Mouse (Mus musculus) heart, adult 18-20 months (tissue): ENCODE results near the gene Shisa9. TPM values are rescaled to one million over a fixed set of nuclear protein-coding genes. Genes with fewer than 3 reads are reported as not detected.
"Not testable (repeated sequence)": the region's sequence is repeated elsewhere in the genome, so short reads cannot be mapped to it uniquely, and the experiment has no call there.

Experiments used
- DNase-seq, 2 experiments: peaks; one replicate each; pipeline ENCODE4 v3.0.0; 2021 to 2022; ENCODE audit warnings: mixed read lengths in 1 of 2
- long read RNA-seq, 2 experiments: library from polyadenylated mRNA; stranded (forward); transcript quantifications; one replicate each; pipeline ENCODE4 v2.0.0; 2021
- total RNA-seq, 2 experiments: library from RNA; stranded (reverse); gene quantifications; 2 replicates each; pipeline ENCODE4 v1.2.3; 2021

The Shisa9 gene
- total RNA-seq: under 1 TPM; 0.10 to 0.23 TPM
- long read RNA-seq, experiment 1: 0 reads
- long read RNA-seq, experiment 2: 0 reads

DNA sequence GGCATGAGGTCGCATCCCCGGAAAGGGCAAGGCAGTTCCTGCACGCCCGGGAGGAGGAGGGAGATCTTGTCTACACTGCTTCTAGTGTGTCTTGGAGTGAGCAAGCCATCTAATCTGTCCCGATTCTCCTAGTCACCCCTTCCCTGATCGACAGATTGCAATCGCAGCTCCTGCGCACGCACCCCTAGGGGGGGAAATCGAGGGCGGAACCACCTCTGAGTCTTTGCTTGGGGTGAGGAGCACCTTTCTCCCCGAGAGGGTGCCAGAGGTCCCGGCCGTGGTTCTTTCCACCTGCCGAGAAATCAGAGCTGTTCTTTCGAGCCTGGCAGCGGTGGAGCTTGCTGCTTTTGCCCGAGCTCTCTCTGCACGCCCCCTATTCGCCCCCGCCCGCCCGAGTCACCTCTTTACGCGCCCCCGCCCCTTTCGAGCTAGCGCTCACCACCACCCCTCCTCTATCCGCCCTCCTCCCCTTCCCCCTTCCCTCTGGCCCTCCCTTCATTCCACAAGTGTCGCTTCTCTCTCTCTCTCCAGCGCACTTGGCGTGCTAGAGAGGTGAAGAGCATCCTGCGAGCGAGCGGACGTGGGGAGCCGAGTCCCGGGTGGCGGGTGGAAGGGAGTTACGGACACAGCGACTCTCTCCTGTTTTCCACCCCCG, at the start of gene Shisa9:
TSS of gene Shisa9 (plus strand) at position 498 of the 655 bp plus-strand sequence.
- peak in 1 of 2 experiments; percentile 7 for DNase-seq

- peak; percentile 25 to 75 for DNase-seq
Measured at GRCm38 (mm10) chr16:11940477-11940876, 43.4 kb upstream of the Shisa9 start.

DNA sequence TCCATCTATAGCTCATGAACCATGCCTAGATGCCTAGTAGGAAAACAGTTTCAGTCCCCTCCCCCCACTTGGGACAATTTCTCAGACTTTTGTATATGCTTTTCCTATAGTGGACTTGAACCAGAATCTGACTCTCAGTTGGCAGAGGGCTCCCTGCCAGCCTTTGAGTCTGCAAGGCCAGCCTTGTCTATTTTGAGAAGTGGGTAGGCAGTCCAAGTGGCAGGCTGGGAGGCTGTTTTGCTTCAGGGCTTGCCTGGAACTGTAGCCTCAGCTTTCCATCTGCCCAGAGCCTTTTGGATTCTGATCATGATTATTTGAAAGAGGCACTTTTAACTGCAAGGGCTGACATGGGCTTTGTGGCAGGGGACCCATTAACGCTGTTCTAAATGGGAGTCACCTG, 23.2 kb upstream of the Shisa9 start:
- DNase-seq: no peak

GRCm38 (mm10) chr16:11966041-11966440, 17.9 kb upstream of the Shisa9 start:
- DNase-seq: no peak

DNA sequence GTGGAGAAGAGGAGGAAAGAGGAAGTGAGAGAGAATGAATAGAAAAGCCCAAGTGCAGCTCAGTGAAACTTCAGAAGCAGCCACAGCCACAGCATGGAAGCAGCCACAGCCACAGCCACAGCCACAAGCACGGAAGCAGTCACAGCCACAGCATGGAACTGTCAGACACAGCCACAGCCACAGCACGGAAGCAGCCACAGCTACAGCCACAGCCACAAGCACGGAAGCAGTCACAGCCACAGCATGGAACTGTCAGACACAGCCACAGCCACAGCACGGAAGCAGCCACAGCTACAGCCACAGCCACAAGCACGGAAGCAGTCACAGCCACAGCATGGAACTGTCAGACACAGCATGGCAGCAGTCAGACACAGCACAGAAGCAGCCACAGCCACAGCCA, 17.1 kb upstream of the Shisa9 start:
- not testable (repeated sequence) for DNase-seq

- no peak for DNase-seq
Measured at GRCm38 (mm10) chr16:11967579-11967978, 16.3 kb upstream of the Shisa9 start.

DNA sequence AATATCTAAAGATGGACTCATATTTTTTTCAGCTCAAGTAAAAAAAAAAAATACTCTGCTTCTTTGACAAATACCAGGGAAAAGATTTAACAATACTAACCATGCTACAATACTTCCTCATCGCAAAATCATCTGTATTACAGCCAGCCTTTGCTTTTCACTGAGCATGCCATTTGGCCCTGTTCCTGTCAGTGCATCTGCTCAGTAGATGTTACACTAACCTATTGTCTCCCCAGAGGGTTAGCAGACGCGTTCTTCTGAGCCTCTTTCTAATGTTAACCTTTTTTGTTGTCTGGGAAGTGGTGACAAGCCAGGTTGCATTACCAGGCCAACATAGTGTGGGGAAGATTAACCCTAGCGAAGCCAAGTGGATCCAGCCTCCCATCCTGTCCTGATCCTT, 10.2 kb upstream of the Shisa9 start:
- DNase-seq: no peak

GRCm38 (mm10) chr16:11976737-11977136, 7.2 kb upstream of the Shisa9 start:
- no peak for DNase-seq

DNA sequence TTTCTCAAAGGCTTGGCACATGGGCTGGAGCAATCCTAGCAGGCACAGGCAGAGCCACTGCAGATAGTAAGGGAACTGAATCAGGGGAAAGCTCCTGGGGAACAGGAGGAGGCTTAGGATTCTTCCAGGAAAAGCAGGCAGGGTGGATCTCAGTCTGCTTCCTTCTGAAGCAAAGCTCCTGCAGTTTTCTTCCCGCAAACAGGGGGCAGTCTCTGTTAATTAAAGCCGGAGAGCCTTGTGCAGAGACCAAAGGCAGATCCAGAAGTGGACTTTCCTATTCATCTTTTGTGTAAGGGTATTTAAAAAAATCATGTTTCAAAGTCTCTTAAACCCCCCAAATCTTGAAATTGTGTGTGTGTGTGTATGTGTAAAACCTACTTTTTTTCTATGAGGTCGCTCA, 3.1 kb upstream of the Shisa9 start:
- peak; percentile 10 to 57 for DNase-seq

GRCm38 (mm10) chr16:11983106-11983615, 752 bp upstream of the Shisa9 start:
- DNase-seq: peak in 1 of 2 experiments; percentile 2

GRCm38 (mm10) chr16:11984271-11984791, 418 bp downstream of the Shisa9 start:
- DNase-seq: no peak

DNA sequence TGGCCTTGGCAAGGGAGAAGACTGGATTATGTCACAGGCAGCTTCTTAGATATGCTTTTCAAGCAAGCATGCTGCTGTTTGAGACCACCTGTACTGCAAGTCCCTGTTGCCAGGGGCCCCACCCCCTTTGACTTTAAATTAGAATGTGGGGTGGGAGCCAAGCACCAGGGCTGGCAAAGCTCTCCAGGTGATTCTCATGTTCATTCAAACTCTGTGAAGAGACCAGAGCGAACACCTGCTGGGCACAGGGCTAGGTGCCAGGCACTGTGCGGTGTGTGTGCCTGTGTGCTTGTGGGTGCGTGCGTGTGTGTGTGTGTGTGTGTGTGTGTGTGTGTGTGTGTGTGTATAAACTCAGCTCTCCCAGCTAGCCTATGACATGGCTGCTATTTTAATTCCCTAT, 3.1 kb downstream of the Shisa9 start:
- DNase-seq: no peak

GRCm38 (mm10) chr16:12005177-12005576, 21.3 kb downstream of the Shisa9 start:
- no peak for DNase-seq

DNA sequence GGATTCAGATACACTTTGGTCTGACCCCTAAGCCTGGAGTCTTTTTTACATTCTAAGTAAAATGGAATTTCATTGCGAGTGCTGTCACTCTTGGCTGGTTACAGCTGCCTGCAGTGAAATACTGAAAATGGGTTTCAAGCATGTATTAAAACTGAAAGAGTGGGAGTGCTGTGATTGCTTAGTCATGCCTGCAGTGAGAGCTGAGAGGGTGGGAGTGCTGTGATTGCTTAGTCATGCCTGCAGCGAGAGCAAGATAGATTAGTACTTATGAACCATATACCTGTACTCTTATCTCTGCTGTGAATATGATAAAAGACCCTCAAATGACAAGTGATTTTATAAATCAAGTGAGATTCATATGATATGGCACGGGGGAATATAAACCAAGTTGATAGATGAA, 26.2 kb downstream of the Shisa9 start:
- DNase-seq: no peak

- DNase-seq: peak; percentile 11 to 41
Measured at GRCm38 (mm10) chr16:12012747-12013146, 28.8 kb downstream of the Shisa9 start.

DNA sequence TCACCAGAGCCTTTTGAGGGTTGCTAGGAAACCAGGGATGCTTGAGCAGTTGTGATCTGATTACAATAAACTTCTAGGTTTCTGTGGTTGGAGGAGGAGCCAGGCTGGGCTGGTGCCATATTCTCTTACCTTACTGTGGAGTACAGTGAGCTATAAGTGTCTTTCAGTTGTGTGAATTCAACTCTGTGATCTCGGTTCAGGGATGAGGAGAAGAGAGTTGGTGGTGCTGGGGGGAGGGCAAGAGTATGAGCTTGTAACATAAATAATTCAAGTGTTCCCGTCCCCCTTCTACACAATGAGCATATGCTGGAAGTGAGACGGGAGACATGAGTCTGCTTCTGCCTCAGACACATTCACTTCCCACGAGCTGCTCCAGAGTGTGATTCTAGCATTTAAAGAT, 30.6 kb downstream of the Shisa9 start:
- DNase-seq: no peak

DNA sequence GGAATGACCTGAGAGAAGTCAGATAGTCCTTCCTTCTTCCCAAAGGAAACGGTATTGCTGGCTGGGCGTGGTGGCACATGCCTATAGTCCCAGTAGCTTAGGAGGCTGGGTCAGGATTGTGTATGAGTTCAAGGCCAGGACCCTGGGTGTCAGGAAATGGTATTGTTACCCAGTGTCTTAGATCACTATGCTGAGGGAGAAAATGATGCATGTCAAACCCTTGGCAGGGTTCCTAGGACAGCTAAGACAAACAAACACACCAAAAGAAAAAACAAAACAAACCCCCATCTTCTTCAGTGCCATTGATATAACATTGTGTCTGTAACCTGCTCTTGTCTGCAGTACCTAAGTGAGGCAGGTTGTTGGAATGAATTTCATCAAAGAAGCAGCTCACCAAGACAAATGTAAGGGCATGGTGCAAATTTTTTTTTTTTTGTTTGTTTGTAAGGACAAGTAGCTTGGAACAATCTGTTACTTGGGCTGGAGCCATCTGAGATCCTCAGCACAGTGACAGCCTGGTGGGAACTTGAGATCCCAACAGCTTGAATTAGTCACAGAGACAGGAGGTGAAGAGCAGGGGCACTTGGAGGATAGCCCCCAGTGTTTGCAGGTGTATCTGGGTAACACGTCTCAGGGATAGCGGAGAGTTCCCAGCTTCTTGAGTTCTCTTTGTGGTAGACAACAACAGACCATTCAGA, 34.2 kb downstream of the Shisa9 start:
- no peak for DNase-seq

GRCm38 (mm10) chr16:12020103-12020755, 36.3 kb downstream of the Shisa9 start:
- no peak for DNase-seq

DNA sequence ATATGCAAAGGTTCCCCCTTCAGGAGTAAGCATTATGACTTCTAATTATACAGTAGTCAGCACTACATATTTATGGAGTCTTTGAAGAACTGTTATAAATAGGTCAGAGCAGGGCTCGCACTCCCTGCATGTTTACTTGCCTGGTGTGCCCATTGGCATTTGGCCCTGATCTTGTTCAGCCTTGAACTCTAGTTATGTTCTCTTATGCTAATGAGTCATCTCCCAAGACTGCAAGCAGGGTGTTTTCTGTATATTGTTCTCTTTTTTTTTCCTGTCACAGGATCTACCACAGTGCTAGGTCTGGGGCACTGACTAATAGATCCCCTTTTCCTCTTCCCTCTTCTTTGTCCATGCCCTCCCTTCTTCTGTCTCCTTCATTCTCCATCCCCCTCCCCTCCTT, 48.5 kb downstream of the Shisa9 start:
- DNase-seq: peak; percentile 37 to 50

DNA sequence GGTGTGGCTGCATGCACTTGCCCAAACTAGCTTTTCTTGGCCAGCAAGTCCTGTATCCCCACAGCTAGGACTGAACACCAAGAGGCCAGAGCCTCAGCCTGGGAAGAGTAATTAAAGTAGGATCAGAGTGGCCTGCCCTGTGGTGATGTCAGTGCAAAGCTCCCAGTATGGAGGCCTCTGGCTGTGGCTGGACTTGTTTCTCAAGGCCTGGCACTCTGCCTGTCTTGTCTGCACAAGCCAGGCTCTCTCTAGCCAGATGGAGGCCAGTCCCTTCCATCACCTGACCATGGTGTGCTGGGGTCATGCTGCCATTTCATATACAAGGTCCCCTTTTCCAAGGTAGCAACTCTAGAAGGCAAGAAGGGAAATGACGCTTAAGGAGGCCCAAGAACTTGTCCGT, 51.0 kb downstream of the Shisa9 start:
- no peak for DNase-seq

GRCm38 (mm10) chr16:12035626-12036025, 51.7 kb downstream of the Shisa9 start:
- DNase-seq: no peak

DNA sequence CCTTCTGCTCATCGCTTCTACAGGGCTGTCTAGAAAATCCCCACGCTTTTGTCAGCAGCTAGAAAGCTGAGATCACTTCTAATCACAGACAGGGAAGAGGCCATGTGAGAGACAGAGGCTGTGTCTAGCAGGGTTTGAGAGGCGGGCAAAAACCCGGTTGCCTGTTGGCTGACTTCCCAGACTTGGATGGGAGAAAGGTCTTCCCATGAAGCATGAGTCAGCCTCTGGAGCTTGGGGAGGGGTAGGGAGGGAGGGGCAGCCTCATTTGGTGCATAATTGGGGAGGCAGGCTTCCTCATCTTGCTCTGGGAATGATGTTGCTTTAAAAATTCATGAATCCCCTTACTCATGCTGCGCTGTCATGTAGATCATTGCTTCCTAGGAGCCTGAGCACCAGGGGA, 57.0 kb downstream of the Shisa9 start:
- peak; percentile 67 to 70 for DNase-seq

DNA sequence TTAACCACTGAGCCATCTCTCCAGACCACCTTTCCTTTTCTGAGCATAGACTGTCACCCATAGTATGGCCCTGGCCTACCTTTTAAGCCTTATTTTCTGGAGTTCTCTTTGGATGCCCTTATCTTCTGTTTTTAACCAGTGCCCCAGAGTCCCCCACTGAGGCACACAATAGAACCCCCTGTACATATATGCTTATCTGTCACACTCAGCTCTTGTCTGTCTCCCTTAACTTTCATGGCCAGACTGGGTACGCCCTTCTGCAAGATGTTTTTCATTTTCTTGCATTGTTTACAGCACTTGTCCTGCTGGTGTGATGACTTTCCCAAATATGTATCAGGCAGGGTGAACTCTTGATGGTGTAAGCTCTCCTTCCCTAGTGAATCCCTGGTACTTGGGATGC, 68.1 kb downstream of the Shisa9 start:
- no peak for DNase-seq
